Mouse (Mus musculus) embryo, embryonic 10.5 days (tissue): Measurements from ENCODE around the gene Btbd35f13.
"Not testable (repeated sequence)": the region's sequence is repeated elsewhere in the genome, so short reads cannot be mapped to it uniquely, and the experiment has no call there.

ENCODE experiments used
- DNase-seq: peaks from one replicate; pipeline ENCODE4 v3.0.0-alpha.2; 2015; ENCODE audit warnings: low spot score

Gene Btbd35f13

GRCm38 (mm10) chrX:33656872-33657271, at the start of gene Btbd35f13:
Btbd35f13 (plus strand) TSS chrX:33657172.
- not testable (repeated sequence) for DNase-seq

DNA sequence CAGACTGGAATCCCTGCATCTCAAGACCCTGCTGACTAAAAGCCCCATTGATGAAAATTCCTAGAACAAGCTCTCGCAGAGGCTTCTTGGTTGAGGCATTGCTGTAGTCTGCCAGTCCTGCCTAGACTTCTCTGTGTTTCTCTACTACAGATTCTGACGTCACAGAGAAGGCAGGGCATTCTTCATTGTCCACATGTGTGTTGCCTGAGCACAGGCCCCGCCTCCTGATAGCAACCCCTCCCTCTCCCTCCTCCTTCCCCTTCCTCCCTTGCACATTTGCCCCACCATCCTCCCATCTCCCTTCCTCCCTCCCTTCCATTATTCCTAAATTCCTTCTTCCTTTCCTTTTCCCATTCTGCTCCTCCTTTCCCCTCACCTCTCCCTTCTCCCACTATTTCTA, 45.3 kb downstream of the Btbd35f13 start, which contains the start of gene Btbd35f14:
Gene Btbd35f14 (minus strand): TSS at position 101 of the 400 bp plus-strand sequence.
- not testable (repeated sequence) for DNase-seq
